Mouse (Mus musculus) neutrophil, adult 59 days (primary cell): ENCODE results near the gene Tex12. TPM values are rescaled to one million over a fixed set of nuclear protein-coding genes. Genes with fewer than 3 reads are reported as not detected.

Experiments used
- total RNA-seq, 2 experiments: library from RNA; stranded (reverse); gene quantifications; 1 replicate in 1 of 2; 2 replicates in 1 of 2; pipeline ENCODE4 v1.2.4; 2023

The Tex12 gene
- not detected for total RNA-seq

DNA sequence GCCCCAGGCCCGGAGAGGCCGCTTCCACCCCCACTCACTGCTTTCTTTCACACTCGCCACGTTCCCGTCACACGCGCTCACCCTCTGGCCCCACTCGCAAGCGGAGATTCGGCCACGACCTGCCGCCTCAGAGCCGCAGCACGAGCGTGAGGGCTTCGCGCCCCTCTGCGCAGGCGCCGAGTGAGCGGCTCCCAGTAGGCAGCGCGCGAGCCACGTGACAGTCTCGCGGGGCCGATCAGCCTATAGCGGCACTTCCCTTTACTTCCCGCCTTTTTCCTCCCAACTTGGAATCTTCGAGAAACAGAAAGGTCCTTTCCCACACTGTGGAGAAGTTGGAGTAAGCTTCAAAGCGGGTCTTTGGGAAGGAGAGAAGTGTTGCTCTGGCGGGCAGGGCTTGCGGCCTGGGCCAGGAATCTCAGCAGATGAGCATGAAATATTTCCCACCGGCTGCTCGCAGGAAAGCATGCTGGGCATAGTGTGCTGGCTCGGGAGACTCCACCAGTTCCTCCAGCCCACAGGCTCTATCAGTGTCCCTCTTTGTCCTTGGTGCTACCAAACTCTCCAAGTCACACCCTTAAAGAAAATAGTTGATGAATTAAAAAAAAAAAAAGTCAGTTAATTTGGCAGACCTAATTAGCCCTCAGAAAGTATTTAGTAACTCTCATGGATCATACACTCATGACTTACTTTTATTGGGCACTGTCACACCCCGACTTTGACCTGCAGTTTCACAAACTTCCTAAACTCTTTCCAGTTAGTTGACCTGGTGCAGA lies at the start of gene Tex12:
Gene Tex12 (minus strand): TSS at position 181 of the 773 bp plus-strand sequence.

DNA sequence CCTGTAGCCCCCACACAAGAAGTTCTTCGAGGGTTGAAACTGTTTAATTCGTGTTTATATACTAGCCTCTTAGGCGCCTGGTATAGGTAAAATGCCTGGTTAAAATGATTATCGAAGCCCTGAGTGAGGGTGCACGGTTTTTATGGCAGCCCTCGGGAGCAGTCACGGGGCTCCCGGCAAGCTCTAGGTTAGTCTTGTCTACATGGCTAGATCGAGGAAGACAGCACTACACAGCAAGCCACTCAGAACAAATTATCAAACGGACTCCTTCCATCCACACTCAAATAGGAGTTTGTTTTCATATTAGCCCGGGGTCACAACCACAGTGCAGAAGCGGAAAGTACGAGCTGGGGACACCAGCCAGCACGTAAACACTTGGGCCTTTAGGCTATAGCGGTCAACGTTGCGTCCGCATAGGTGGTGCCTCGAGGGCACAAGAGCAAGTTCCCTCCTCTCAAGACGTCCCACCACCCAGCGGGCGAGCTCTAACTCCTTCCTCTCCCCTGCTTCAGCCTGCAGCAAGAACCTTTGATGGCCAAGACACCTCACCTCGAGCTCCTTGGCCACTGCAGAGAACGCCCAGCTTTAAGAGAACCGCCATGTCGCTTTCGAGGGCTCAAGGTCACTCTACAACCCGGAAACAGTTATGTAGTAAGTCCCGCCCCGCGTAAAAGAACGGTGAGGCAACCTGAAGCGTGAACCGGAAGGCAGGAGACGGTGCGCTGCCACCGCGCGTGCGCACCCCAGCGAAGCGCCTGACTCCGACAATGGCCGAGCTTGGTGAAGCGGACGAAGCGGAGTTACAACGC lies 42.3 kb upstream of the Tex12 start, which contains the start of the genes Sdhd and Timm8b:
Gene Sdhd (minus strand): TSS at position 624 of the 809 bp plus-strand sequence.
Gene Timm8b (plus strand): TSS at position 722 of the 809 bp plus-strand sequence.

DNA sequence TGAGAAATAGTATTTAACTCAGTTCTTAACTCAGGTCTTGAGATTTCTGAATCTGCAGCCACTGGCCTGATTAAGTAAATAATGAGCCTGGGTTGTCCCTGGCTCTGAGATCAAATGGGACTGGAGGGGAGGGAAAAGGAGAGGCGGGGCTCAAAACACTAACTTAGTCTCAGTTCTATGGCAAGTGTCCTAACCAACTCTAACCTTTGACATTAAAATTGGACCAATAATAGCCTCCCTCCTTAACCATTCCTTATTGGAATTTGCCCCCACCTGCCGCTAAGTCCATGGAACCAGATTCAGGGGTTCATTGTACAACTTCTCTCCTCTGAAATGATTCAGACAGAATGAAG lies 6.1 kb downstream of the Tex12 start, which contains the start of gene Bco2:
Gene Bco2 (minus strand): TSS at position 88 of the 353 bp plus-strand sequence.

DNA sequence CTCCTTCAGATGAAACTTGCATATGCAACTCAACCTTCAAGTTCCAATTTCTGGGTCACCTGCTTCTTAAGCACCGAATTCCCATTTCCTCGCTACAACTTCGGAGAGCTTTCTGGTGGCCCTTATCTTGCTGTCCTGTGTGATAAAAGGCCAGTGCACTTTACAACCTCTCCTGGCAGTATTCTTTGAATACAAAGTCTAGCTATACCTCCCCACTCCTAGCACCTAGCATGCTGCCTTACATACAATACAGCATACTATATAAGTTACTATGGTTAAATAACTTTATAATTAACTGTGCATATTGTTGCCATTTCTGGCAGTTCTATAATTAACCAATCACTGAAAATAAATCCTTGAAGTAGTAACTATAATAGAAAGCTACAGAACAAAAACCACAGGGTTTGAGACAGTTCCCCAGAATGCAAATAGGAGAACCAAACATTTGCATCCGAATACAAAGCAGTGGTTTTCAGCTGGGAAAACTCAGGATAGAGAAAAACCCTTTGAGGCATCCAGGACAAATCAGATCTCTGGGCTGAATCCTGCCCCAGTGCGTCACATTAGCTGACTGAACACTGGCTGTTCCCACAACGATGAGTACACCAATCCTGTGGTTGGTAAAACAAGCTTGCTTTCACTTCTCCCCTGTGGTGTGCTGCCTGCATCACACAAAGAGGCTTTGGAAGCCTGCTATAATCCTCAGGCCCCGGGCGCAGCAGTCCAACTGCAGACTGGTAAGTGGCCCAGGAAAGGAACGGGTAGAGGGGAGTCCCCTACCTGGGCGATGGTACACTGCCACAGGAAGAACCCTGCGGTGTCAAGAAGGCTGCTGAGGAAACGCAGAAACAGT lies 6.7 kb downstream of the Tex12 start, which contains the start of gene Il18:
Gene Il18 (plus strand): TSS at position 587 of the 853 bp plus-strand sequence.

DNA sequence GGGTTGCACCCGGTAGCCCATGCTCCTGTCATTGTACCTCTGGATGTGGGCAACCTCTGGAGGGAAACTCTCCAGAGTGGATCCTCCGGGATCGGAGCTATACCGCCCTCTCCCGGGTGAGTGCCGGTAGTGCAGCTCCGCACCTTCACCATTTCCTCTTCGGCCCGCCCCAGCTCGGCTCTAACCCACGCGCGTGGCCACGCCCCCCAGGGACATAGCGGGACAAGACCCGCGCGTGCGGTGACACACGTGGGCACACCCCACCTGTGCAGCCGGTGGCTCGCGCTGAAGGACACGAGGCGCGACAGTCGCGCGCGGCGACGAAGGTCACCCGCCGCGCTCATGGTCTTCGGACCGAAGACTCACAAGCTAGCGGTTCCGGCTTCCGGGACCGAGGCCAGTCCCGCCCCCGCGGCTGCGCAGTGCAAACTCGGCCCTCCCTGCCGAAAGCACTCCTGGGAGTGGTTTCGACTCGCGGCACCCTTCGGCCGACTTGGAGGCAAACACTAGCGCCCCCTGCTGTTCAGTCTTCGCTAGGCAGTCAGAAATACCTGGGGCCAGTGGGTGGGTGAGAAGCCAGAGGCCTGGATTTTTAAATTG lies 32.7 kb downstream of the Tex12 start, which contains the start of gene Pts:
Gene Pts (minus strand): TSS at position 432 of the 600 bp plus-strand sequence.

Other genes with a start within 250 kb of the Tex12 start
- 100 to 1,000 TPM; 685 to 921 TPM for gene Rpl10-ps3, start 216.4 kb downstream of the Tex12 start, total RNA-seq
- gene Plet1, start 66.8 kb downstream of the Tex12 start, total RNA-seq, result not detected
- 10 to 100 TPM; 43.3 to 51.7 TPM for gene Pts, start 32.6 kb downstream of the Tex12 start, total RNA-seq
- gene Il18, start 6.5 kb downstream of the Tex12 start, total RNA-seq, result 1 to 10 TPM; 5.0 to 6.4 TPM
- gene Bco2, start 6.1 kb downstream of the Tex12 start, total RNA-seq, result 1 to 10 TPM in 1 of 2 experiments, under 1 TPM in 1; 0.97 to 1.2 TPM
- gene Sdhd, start 42.5 kb upstream of the Tex12 start, total RNA-seq, result 10 to 100 TPM; 80.6 to 81.3 TPM
- 10 to 100 TPM; 51.8 to 58.1 TPM for gene Timm8b, start 42.6 kb upstream of the Tex12 start, total RNA-seq
- under 1 TPM in 1 of 2 experiments, not detected in 1; 0.33 TPM for gene Pih1d2, start 56.0 kb upstream of the Tex12 start, total RNA-seq
- gene Nkapd1, start 56.1 kb upstream of the Tex12 start, total RNA-seq, result 10 to 100 TPM; 11.6 to 15.6 TPM
- gene Dlat, start 98.5 kb upstream of the Tex12 start, total RNA-seq, result 10 to 100 TPM; 16.8 to 19.7 TPM
- gene Dixdc1, start 178.2 kb upstream of the Tex12 start, total RNA-seq, result not detected
- gene 2310030G06Rik, start 185.2 kb upstream of the Tex12 start, total RNA-seq, result not detected
- gene Cryab, start 190.0 kb upstream of the Tex12 start, total RNA-seq, result 1 to 10 TPM; 1.4 to 2.1 TPM
- gene Hspb2, start 191.0 kb upstream of the Tex12 start, total RNA-seq, result not detected
- gene Fdxacb1, start 206.9 kb upstream of the Tex12 start, total RNA-seq, result 1 to 10 TPM; 4.1 to 8.1 TPM
- gene Alg9, start 213.7 kb upstream of the Tex12 start, total RNA-seq, result 10 to 100 TPM; 12.7 to 14.5 TPM
- 1 to 10 TPM; 7.9 to 9.5 TPM for gene 1110032A03Rik, start 214.2 kb upstream of the Tex12 start, total RNA-seq